Mouse (Mus musculus): ENCODE measurements around the gene Slc43a1. TPM values are rescaled to one million over a fixed set of nuclear protein-coding genes. Genes with fewer than 3 reads are reported as not detected.

Gene Slc43a1
- polyA plus RNA-seq, 1 experiment from 2014 or later, result 18.3 TPM

GRCm38 (mm10) chr2:84819861-84820260, 18.8 kb upstream of the Slc43a1 start:
- Histone ChIP-seq H3K4me3 (ENCODE audit: low read depth, low read length) (no peak overlapping the region), H3K9ac (ENCODE audit: low read length) (no peak overlapping the region), H3K27me3 (replicated peaks; ENCODE audit: control insufficient read depth, insufficient read depth, low read length) (0 out of 2 replicates have a peak, but pooled peaks cover 5% of the 10 kb centered on the region), H3K4me2 (ENCODE audit: low read length) (no peak overlapping the region), H3K36me3 (ENCODE audit: control insufficient read depth, insufficient read depth, low read length) (no peaks in the 10 kb centered on the region), H3K27ac (ENCODE audit: low read depth) (no peak overlapping the region), H3K9me3 (ENCODE audit: control insufficient read depth, low read length) (no peaks in the 10 kb centered on the region), H3K4me1 (replicated peaks; ENCODE audit: control insufficient read depth, insufficient read depth, low read length) (no peaks in the 10 kb centered on the region)
- DNase-seq (ENCODE audit: low spot score) (no peak), ATAC-seq (replicated peaks; ENCODE audit: low FRiP score, low TSS enrichment, low read depth) (no peak)
- WGBS, result 59% methylated on average over 3 of the region's 3 CpGs

- Histone ChIP-seq H3K4me2 (ENCODE audit: low read length) (no peak within 1 kb of the TSS), H3K27ac (ENCODE audit: low read depth) (no peak within 1 kb of the TSS), H3K4me1 (replicated peaks; ENCODE audit: control insufficient read depth, insufficient read depth, low read length) (0 out of 2 replicates have a peak, but pooled peaks cover 2% of the 10 kb centered on the region), H3K36me3 (ENCODE audit: control insufficient read depth, insufficient read depth, low read length) (no peaks in the 10 kb centered on the region), H3K27me3 (replicated peaks; ENCODE audit: control insufficient read depth, insufficient read depth, low read length) (0 out of 2 replicates have a peak, but pooled peaks cover 5% of the 10 kb centered on the region), H3K9ac (ENCODE audit: low read length) (no peak within 1 kb of the TSS), H3K9me3 (ENCODE audit: control insufficient read depth, low read length) (no peaks in the 10 kb centered on the region), H3K4me3 (ENCODE audit: low read depth, low read length) (no peak within 1 kb of the TSS)
- no peak for DNase-seq (ENCODE audit: low spot score)
- no peak for ATAC-seq (replicated peaks; ENCODE audit: low FRiP score, low TSS enrichment, low read depth)
- 49% methylated on average over 13 of the region's 13 CpGs for WGBS
Observed at GRCm38 (mm10) chr2:84822552-84822951, 16.1 kb upstream of the Slc43a1 start, which contains the start of gene Smtnl1. TSS of gene Smtnl1 (minus strand) at chr2:84822652.

- Histone ChIP-seq H3K9ac (ENCODE audit: low read length) (no peak overlapping the region), H3K9me3 (ENCODE audit: control insufficient read depth, low read length) (no peaks in the 10 kb centered on the region), H3K27me3 (replicated peaks; ENCODE audit: control insufficient read depth, insufficient read depth, low read length) (0 out of 2 replicates have a peak, but pooled peaks cover 5% of the 10 kb centered on the region), H3K36me3 (ENCODE audit: control insufficient read depth, insufficient read depth, low read length) (no peaks in the 10 kb centered on the region), H3K4me1 (replicated peaks; ENCODE audit: control insufficient read depth, insufficient read depth, low read length) (peaks cover 8% of the 10 kb centered on the region; the same call in 1 of the 2 replicates), H3K4me3 (ENCODE audit: low read depth, low read length) (no peak overlapping the region), H3K4me2 (ENCODE audit: low read length) (no peak overlapping the region), H3K27ac (ENCODE audit: low read depth) (no peak overlapping the region)
- 30% methylated on average over 2 of the region's 2 CpGs for WGBS
- DNase-seq (ENCODE audit: low spot score) (no peak), ATAC-seq (replicated peaks; ENCODE audit: low FRiP score, low TSS enrichment, low read depth) (no peak)
Observed at GRCm38 (mm10) chr2:84823237-84823636, 15.4 kb upstream of the Slc43a1 start.

GRCm38 (mm10) chr2:84826488-84827282, 12.0 kb upstream of the Slc43a1 start, which contains the start of gene Timm10:
TSS of gene Timm10 (plus strand) at chr2:84826997.
- peaks cover 8% of the 10 kb centered on the region; the same call in 1 of the 2 replicates for H3K4me1 ChIP-seq (replicated peaks; ENCODE audit: control insufficient read depth, insufficient read depth, low read length)
- no peaks in the 10 kb centered on the region for H3K9me3 ChIP-seq (ENCODE audit: control insufficient read depth, low read length)
- peak within 1 kb of the TSS; percentile 98 for H3K4me2 ChIP-seq (ENCODE audit: low read length)
- peak within 1 kb of the TSS; percentile 99 for H3K4me3 ChIP-seq (ENCODE audit: low read depth, low read length)
- DNase-seq (ENCODE audit: low spot score) (peak; percentile 88), ATAC-seq (replicated peaks; ENCODE audit: low FRiP score, low TSS enrichment, low read depth) (peak; percentile 91)
- no peaks in the 10 kb centered on the region for H3K27me3 ChIP-seq (replicated peaks; ENCODE audit: control insufficient read depth, insufficient read depth, low read length)
- H3K9ac ChIP-seq (ENCODE audit: low read length), result peak within 1 kb of the TSS; percentile 72
- peaks cover 9% of the 10 kb centered on the region for H3K36me3 ChIP-seq (ENCODE audit: control insufficient read depth, insufficient read depth, low read length)
- peak within 1 kb of the TSS; percentile 16; the same call in 1 of the 2 replicates for H3K27ac ChIP-seq (ENCODE audit: low read depth)
- under 1% methylated on average over 34 of the region's 34 CpGs for WGBS

- peak overlapping the region; percentile 98 for H3K4me2 ChIP-seq (ENCODE audit: low read length)
- H3K4me1 ChIP-seq (replicated peaks; ENCODE audit: control insufficient read depth, insufficient read depth, low read length), result peaks cover 8% of the 10 kb centered on the region; the same call in 1 of the 2 replicates
- no peaks in the 10 kb centered on the region for H3K9me3 ChIP-seq (ENCODE audit: control insufficient read depth, low read length)
- peak overlapping the region; percentile 16; the same call in 1 of the 2 replicates for H3K27ac ChIP-seq (ENCODE audit: low read depth)
- H3K4me3 ChIP-seq (ENCODE audit: low read depth, low read length), result peak overlapping the region; percentile 99
- H3K27me3 ChIP-seq (replicated peaks; ENCODE audit: control insufficient read depth, insufficient read depth, low read length), result no peaks in the 10 kb centered on the region
- ATAC-seq (replicated peaks; ENCODE audit: low FRiP score, low TSS enrichment, low read depth) (peak; percentile 23), DNase-seq (ENCODE audit: low spot score) (peak; percentile 73)
- under 1% methylated on average over 29 of the region's 29 CpGs for WGBS
- peaks cover 9% of the 10 kb centered on the region for H3K36me3 ChIP-seq (ENCODE audit: control insufficient read depth, insufficient read depth, low read length)
- peak overlapping the region; percentile 72 for H3K9ac ChIP-seq (ENCODE audit: low read length)
Observed at GRCm38 (mm10) chr2:84827283-84827920, 11.2 kb upstream of the Slc43a1 start.

GRCm38 (mm10) chr2:84831666-84832391, 6.8 kb upstream of the Slc43a1 start:
- H3K27ac ChIP-seq (ENCODE audit: low read depth), result peak overlapping the region; percentile 17; the same call in 1 of the 2 replicates
- no peak overlapping the region for H3K4me3 ChIP-seq (ENCODE audit: low read depth, low read length)
- ATAC-seq (replicated peaks; ENCODE audit: low FRiP score, low TSS enrichment, low read depth) (peak; percentile 64), DNase-seq (ENCODE audit: low spot score) (peak; percentile 92)
- H3K9ac ChIP-seq (ENCODE audit: low read length), result peak overlapping the region; percentile 14; the same call in 1 of the 2 replicates
- H3K4me2 ChIP-seq (ENCODE audit: low read length), result no peak overlapping the region
- H3K4me1 ChIP-seq (replicated peaks; ENCODE audit: control insufficient read depth, insufficient read depth, low read length), result peaks cover 8% of the 10 kb centered on the region; the same call in 1 of the 2 replicates
- H3K27me3 ChIP-seq (replicated peaks; ENCODE audit: control insufficient read depth, insufficient read depth, low read length), result no peaks in the 10 kb centered on the region
- H3K36me3 ChIP-seq (ENCODE audit: control insufficient read depth, insufficient read depth, low read length), result peaks cover 9% of the 10 kb centered on the region
- H3K9me3 ChIP-seq (ENCODE audit: control insufficient read depth, low read length), result no peaks in the 10 kb centered on the region
- WGBS, result 28% methylated on average over 10 of the region's 10 CpGs

GRCm38 (mm10) chr2:84837107-84837506, 1.5 kb upstream of the Slc43a1 start:
- DNase-seq (ENCODE audit: low spot score) (no peak), ATAC-seq (replicated peaks; ENCODE audit: low FRiP score, low TSS enrichment, low read depth) (no peak)
- Histone ChIP-seq H3K4me2 (ENCODE audit: low read length) (no peak overlapping the region), H3K4me1 (replicated peaks; ENCODE audit: control insufficient read depth, insufficient read depth, low read length) (peaks cover 20% of the 10 kb centered on the region), H3K36me3 (ENCODE audit: control insufficient read depth, insufficient read depth, low read length) (no peaks in the 10 kb centered on the region), H3K9me3 (ENCODE audit: control insufficient read depth, low read length) (no peaks in the 10 kb centered on the region), H3K27ac (ENCODE audit: low read depth) (no peak overlapping the region), H3K27me3 (replicated peaks; ENCODE audit: control insufficient read depth, insufficient read depth, low read length) (peaks cover 6% of the 10 kb centered on the region; the same call in 1 of the 2 replicates), H3K9ac (ENCODE audit: low read length) (no peak overlapping the region), H3K4me3 (ENCODE audit: low read depth, low read length) (no peak overlapping the region)
- WGBS, result 48% methylated on average over 8 of the region's 8 CpGs
